Mouse (Mus musculus) forebrain, embryonic 16.5 days (tissue): ENCODE results near the gene Adipoq. TPM values are rescaled to one million over a fixed set of nuclear protein-coding genes. Genes with fewer than 3 reads are reported as not detected.

Source experiments
- ATAC-seq: fragments of 200-750 bp; cut with Nextera tagmentation; 2 replicates; pipeline ENCODE4 v1.8.0; 2017; ENCODE audit warnings: mild to moderate bottlenecking, moderate library complexity
- H3K27ac ChIP-seq: fragments of 300-500 bp; sonication (generic); 2 replicates; pipeline ENCODE4 v1.5.1; 2014; ENCODE audit warnings: low read length, control low read depth
- H3K27me3 ChIP-seq: fragments of 300-500 bp; sonication (generic); replicated peaks from 2 replicates; pipeline ENCODE4 v1.6.1; 2014; ENCODE audit warnings: low read length; ENCODE audit not compliant: control insufficient read depth, insufficient read depth
- H3K36me3 ChIP-seq: fragments of 300-500 bp; sonication (generic); 2 replicates; pipeline ENCODE4 v1.6.1; 2014; ENCODE audit not compliant: control insufficient read depth, insufficient read depth
- H3K4me1 ChIP-seq: fragments of 300-500 bp; sonication (generic); replicated peaks from 2 replicates; pipeline ENCODE4 v1.6.1; 2014; ENCODE audit warnings: low read length; ENCODE audit not compliant: control insufficient read depth, insufficient read depth
- H3K4me2 ChIP-seq: fragments of 300-500 bp; sonication (generic); 2 replicates; pipeline ENCODE4 v1.6.1; 2014; ENCODE audit warnings: mild to moderate bottlenecking, low read length, control low read depth
- H3K4me3 ChIP-seq: fragments of 300-500 bp; sonication (generic); replicated peaks from 2 replicates; pipeline ENCODE4 v1.5.1; 2014; ENCODE audit warnings: mild to moderate bottlenecking, low read length, control low read depth
- H3K9ac ChIP-seq: fragments of 300-500 bp; sonication (generic); replicated peaks from 2 replicates; pipeline ENCODE4 v1.6.1; 2014; ENCODE audit warnings: low read depth, low read length, control low read depth
- H3K9me3 ChIP-seq: fragments of 300-500 bp; sonication (generic); 2 replicates; pipeline ENCODE4 v1.6.1; 2016; ENCODE audit warnings: low read length; ENCODE audit not compliant: control insufficient read depth
- WGBS: fragments of 180-500 bp; shearing (Covaris S2); extraction: QIAGEN DNeasy Blood & Tissue Kit; methylation state at CpG from one replicate; pipeline ENCODE4 v1.1.7; 2014; 5-methylcytosine and 5-hydroxymethylcytosine counted together
- polyA plus RNA-seq: library from polyadenylated mRNA; unstranded; fragments of >200 nt; fragmentation: Nextera tagmentation; extraction: Ambion mirVana; gene quantifications from 2 replicates; pipeline ENCODE4 v1.2.1, GENCODE M21; 2015

Adipoq gene
- polyA plus RNA-seq, 1 experiment from 2014 or later: not detected

DNA sequence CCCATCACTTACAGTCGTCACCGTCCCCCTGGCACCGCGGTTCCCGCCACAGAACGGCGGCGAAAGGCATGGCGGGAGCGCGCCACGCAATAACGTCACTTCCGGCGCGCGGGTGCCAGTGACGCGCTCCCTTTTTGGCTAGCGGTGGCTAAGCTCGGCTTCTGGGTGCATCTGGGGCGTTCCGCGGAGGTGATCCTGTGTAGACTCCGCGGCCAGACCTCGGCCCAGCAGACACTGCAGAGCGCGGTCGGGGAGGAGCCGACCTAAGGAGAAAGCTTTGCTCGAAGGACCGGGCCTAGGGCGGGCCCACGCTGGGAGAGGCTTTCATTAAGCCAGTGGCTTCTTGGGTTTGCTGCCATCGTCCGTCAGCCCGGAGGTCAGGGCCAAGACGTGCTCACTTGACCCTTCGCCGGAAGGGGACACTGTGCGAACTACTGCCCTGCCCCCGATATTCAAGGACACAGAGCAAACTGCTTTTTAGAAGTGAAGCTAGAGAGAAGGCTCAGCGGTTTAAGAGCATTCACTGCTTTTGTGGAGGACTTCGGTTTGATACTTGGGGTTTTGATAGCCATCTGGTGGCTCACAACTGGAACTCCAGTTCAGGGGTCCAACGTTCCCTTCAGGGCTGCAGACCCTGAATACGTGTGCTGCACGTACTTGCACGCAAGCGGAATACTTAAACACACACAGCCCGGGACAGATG lies 18.5 kb upstream of the Adipoq start, which contains the start of gene Rfc4:
Gene Rfc4 (minus strand): TSS at position 65 of the 703 bp plus-strand sequence.
- Histone ChIP-seq H3K27ac (peak within 1 kb of the TSS; percentile 96), H3K9me3 (no peaks in the 10 kb centered on the region), H3K4me1 (peaks cover 18% of the 10 kb centered on the region), H3K4me3 (peak within 1 kb of the TSS; percentile 78), H3K36me3 (no peaks in the 10 kb centered on the region; the same call in 1 of the 2 replicates), H3K4me2 (peak within 1 kb of the TSS; percentile 97), H3K9ac (peak within 1 kb of the TSS; percentile 96), H3K27me3 (no peaks in the 10 kb centered on the region)
- under 1% methylated on average over 51 of the region's 51 CpGs for WGBS
- peak; percentile 96 for ATAC-seq

- 91% methylated on average over 3 of the region's 3 CpGs for WGBS
- no peaks in the 10 kb centered on the region for H3K27me3 ChIP-seq
- no peaks in the 10 kb centered on the region for H3K9me3 ChIP-seq
- no peak overlapping the region for H3K4me3 ChIP-seq
- H3K4me1 ChIP-seq: peaks cover 18% of the 10 kb centered on the region
- H3K36me3 ChIP-seq: no peaks in the 10 kb centered on the region
- no peak for ATAC-seq
- H3K9ac ChIP-seq: no peak overlapping the region
- no peak overlapping the region for H3K4me2 ChIP-seq
- H3K27ac ChIP-seq: no peak overlapping the region
Observed at GRCm38 (mm10) chr16:23130303-23130702, 16.0 kb upstream of the Adipoq start.

- 100% methylated on average over 1 of the region's 1 CpGs for WGBS
- Histone ChIP-seq H3K4me1 (peaks cover 13% of the 10 kb centered on the region), H3K4me2 (no peak overlapping the region), H3K36me3 (no peaks in the 10 kb centered on the region), H3K27me3 (no peaks in the 10 kb centered on the region), H3K9me3 (no peaks in the 10 kb centered on the region), H3K4me3 (no peak overlapping the region), H3K9ac (no peak overlapping the region), H3K27ac (no peak overlapping the region)
- no peak for ATAC-seq
Observed at GRCm38 (mm10) chr16:23132336-23132735, 14.0 kb upstream of the Adipoq start.

GRCm38 (mm10) chr16:23135421-23136149 lies 10.8 kb upstream of the Adipoq start:
- Histone ChIP-seq H3K9me3 (no peaks in the 10 kb centered on the region), H3K36me3 (no peaks in the 10 kb centered on the region), H3K9ac (no peak overlapping the region), H3K4me1 (0 out of 2 replicates have a peak, but pooled peaks cover 2% of the 10 kb centered on the region), H3K4me3 (no peak overlapping the region), H3K4me2 (no peak overlapping the region), H3K27ac (no peak overlapping the region), H3K27me3 (no peaks in the 10 kb centered on the region)
- ATAC-seq: no peak
- WGBS: 22% methylated on average over 11 of the region's 11 CpGs

- WGBS: 62% methylated on average over 4 of the region's 4 CpGs
- Histone ChIP-seq H3K9ac (no peak overlapping the region), H3K4me3 (no peak overlapping the region), H3K4me1 (no peaks in the 10 kb centered on the region), H3K36me3 (no peaks in the 10 kb centered on the region), H3K4me2 (no peak overlapping the region), H3K9me3 (no peaks in the 10 kb centered on the region), H3K27me3 (no peaks in the 10 kb centered on the region), H3K27ac (no peak overlapping the region)
- ATAC-seq: no peak
Observed at GRCm38 (mm10) chr16:23136406-23136970, 9.8 kb upstream of the Adipoq start.

DNA sequence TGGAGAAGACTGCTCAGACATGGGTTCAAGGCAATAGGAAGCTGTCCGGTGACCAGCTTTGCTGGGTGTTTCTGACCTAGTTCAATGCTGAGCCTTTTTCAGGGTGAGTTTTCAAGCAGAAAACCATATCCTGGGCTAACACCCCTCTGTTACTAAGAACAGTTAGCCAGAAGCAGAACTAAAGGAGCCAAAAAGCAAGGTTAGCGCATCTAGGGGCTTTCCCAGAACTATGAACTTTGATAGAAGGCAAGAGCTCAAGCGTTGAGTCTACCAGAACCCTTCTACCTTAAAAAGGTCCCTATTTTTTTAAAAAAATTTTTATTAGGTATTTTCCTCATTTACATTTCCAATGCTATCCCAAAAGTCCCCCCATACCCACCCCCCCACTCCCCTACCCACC lies 5.4 kb upstream of the Adipoq start:
- 94% methylated on average over 3 of the region's 3 CpGs for WGBS
- Histone ChIP-seq H3K27ac (no peak overlapping the region), H3K27me3 (no peaks in the 10 kb centered on the region), H3K4me2 (no peak overlapping the region), H3K9me3 (no peaks in the 10 kb centered on the region), H3K9ac (no peak overlapping the region), H3K4me3 (no peak overlapping the region), H3K36me3 (no peaks in the 10 kb centered on the region), H3K4me1 (no peaks in the 10 kb centered on the region)
- no peak for ATAC-seq

DNA sequence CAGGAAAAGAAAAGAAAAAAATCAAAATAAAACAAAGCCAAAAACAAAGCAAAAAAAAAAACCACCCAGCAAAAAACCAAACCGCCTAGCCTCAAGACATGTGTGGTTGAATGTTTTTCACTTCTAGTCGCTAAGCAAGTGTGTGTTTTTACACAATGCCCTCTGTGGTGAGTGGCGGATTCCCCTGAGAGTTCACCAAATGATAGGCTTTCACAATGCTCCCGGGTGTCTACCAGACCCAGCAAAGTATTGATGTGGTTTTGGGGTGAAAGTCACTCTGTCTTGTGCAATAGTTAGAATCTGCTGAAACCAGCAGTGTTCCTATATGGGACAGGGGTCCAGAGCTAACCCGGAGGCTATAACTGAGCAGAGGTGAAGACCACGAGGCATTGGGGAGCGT lies 2.0 kb upstream of the Adipoq start:
- Histone ChIP-seq H3K27me3 (no peaks in the 10 kb centered on the region), H3K9me3 (no peaks in the 10 kb centered on the region), H3K27ac (no peak overlapping the region), H3K9ac (no peak overlapping the region), H3K4me3 (no peak overlapping the region), H3K36me3 (no peaks in the 10 kb centered on the region), H3K4me1 (no peaks in the 10 kb centered on the region), H3K4me2 (no peak overlapping the region)
- no peak for ATAC-seq
- 85% methylated on average over 7 of the region's 7 CpGs for WGBS

DNA sequence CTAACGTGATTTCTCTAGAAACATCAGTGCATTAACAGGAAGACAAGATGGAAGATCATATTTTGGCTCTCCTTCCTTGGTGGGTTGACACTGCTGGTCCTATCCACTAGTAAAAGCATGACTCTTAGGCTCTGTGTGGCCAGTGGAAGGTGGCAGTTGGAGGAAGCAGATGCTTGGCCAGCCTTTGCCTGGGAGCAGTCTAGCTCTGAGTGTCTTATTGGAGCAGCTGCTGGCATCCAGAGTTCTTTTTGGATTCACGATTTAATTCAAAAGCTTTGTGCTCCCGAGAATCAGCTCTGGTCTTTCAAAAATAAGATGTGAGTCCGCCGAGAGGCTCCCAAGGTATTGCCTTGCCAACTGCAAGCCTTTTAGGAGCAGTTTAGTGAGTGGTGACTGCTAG lies 1.1 kb upstream of the Adipoq start:
- Histone ChIP-seq H3K4me1 (no peaks in the 10 kb centered on the region), H3K27ac (no peak overlapping the region), H3K36me3 (no peaks in the 10 kb centered on the region), H3K9ac (no peak overlapping the region), H3K9me3 (no peaks in the 10 kb centered on the region), H3K4me2 (no peak overlapping the region), H3K27me3 (no peaks in the 10 kb centered on the region), H3K4me3 (no peak overlapping the region)
- WGBS: 61% methylated on average over 5 of the region's 5 CpGs
- no peak for ATAC-seq

- Histone ChIP-seq H3K4me1 (no peaks in the 10 kb centered on the region), H3K4me2 (no peak overlapping the region), H3K36me3 (no peaks in the 10 kb centered on the region), H3K9ac (no peak overlapping the region), H3K27me3 (no peaks in the 10 kb centered on the region), H3K4me3 (no peak overlapping the region), H3K9me3 (no peaks in the 10 kb centered on the region), H3K27ac (no peak overlapping the region)
- no peak for ATAC-seq
- WGBS: 85% methylated on average over 2 of the region's 2 CpGs
Observed at GRCm38 (mm10) chr16:23148936-23149335, 2.6 kb downstream of the Adipoq start.
